Mouse (Mus musculus) ES-Bruce4 (cell line): Measurements from ENCODE around the gene Mkrn1. TPM values are rescaled to one million over a fixed set of nuclear protein-coding genes. Genes with fewer than 3 reads are reported as not detected.

Source experiments
- H3K27ac ChIP-seq: 2 replicates; pipeline ENCODE4 v1.5.1; 2012; ENCODE audit warnings: low read length, inconsistent platforms; ENCODE audit not compliant: insufficient read depth
- H3K27me3 ChIP-seq: 2 replicates; pipeline ENCODE4 v1.6.1; 2012; ENCODE audit warnings: mild to moderate bottlenecking, low read length, inconsistent platforms; ENCODE audit not compliant: control insufficient read depth, poor library complexity, insufficient read depth, severe bottlenecking
- H3K36me3 ChIP-seq: 2 replicates; pipeline ENCODE4 v1.6.1; 2012; ENCODE audit warnings: inconsistent platforms, mild to moderate bottlenecking, low read length, moderate library complexity; ENCODE audit not compliant: control insufficient read depth, poor library complexity, insufficient read depth, severe bottlenecking
- H3K4me1 ChIP-seq: one replicate; pipeline ENCODE4 v1.8.1; 2011; ENCODE audit warnings: low read length; ENCODE audit not compliant: control insufficient read depth, insufficient read depth
- H3K4me3 ChIP-seq: 2 replicates; pipeline ENCODE4 v1.5.1; 2011; ENCODE audit warnings: low read depth, mild to moderate bottlenecking, low read length
- H3K9ac ChIP-seq: 2 replicates; pipeline ENCODE4 v1.6.1; 2012; ENCODE audit warnings: low read depth, mild to moderate bottlenecking, inconsistent platforms; ENCODE audit not compliant: poor library complexity, severe bottlenecking
- H3K9me3 ChIP-seq: replicated peaks from 2 replicates; pipeline ENCODE4 v1.6.1; 2012; ENCODE audit warnings: mild to moderate bottlenecking, low read length, inconsistent platforms; ENCODE audit not compliant: control insufficient read depth, poor library complexity, insufficient read depth, severe bottlenecking
- CTCF ChIP-seq: IDR thresholded peaks from one replicate; pipeline ENCODE4 v1.8.1; 2011; ENCODE audit warnings: low read depth, low read length
- EP300 ChIP-seq: IDR thresholded peaks from 2 replicates; pipeline ENCODE4 v1.6.1; 2011; ENCODE audit warnings: low read depth, low read length; ENCODE audit not compliant: insufficient read depth
- POLR2A ChIP-seq: IDR thresholded peaks from one replicate; pipeline ENCODE4 v1.8.1; 2011; ENCODE audit warnings: low read length; ENCODE audit not compliant: insufficient read depth
- polyA plus RNA-seq: library from polyadenylated mRNA; stranded (reverse); fragments of >200 nt; gene quantifications from 2 replicates; pipeline ENCODE4 v1.2.4, GENCODE M21; 2011; ENCODE audit warnings: low read depth; ENCODE audit not compliant: missing spikeins, insufficient read depth, insufficient read length

Gene Mkrn1
- polyA plus RNA-seq, 1 experiment: 361 TPM

DNA sequence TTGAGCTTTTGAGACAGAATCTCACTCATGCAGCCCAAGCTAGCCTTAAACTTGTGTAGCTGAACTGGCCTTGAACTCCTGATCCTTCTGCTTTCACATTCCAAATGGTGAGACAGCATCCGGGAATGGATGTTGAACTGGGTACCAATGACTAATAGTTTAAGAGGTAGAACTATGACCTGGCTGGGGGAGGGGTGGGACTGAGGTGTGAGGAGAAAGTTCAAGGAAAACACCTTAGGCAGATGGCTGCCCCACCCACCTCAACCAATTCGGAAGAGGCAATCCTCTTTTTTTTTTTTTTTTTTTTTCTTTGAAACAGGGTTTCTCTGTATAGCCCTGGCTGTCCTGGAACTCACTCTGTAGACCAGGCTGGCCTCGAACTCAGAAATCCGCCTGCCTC is 6.5 kb upstream of the Mkrn1 start:
- H3K9ac ChIP-seq: no peak overlapping the region
- no peak overlapping the region for H3K4me3 ChIP-seq
- TF ChIP-seq POLR2A (no peak), EP300 (peak; percentile 86), CTCF (no peak)
- no peaks in the 10 kb centered on the region for H3K27me3 ChIP-seq
- H3K27ac ChIP-seq: peak overlapping the region; percentile 93
- peaks cover 9% of the 10 kb centered on the region for H3K4me1 ChIP-seq
- no peaks in the 10 kb centered on the region for H3K9me3 ChIP-seq
- no peaks in the 10 kb centered on the region for H3K36me3 ChIP-seq

DNA sequence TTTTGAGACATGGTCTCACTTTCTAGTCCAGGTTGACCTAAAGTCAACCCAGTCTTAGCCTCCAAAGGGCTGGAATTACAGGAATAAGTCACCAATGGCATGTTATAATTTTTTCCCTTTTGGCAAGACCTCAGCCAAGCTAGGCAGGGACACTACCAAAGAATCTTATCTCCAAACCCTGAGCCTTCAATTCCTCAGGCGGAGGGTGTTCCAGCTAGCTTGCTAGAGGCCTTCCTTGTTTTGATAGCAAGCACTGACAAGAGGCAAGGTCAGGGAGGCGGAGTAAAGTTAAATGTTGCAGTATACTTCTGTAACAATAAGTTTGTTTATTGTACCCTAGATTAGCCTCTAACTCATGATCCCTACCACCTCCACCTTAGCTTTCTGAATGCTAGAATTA is 4.9 kb upstream of the Mkrn1 start:
- Histone ChIP-seq H3K27me3 (no peaks in the 10 kb centered on the region), H3K9ac (no peak overlapping the region), H3K36me3 (no peaks in the 10 kb centered on the region), H3K27ac (peak overlapping the region; percentile 67; the same call in 1 of the 2 replicates), H3K9me3 (no peaks in the 10 kb centered on the region), H3K4me1 (peaks cover 9% of the 10 kb centered on the region), H3K4me3 (no peak overlapping the region)
- TF ChIP-seq CTCF (no peak), POLR2A (no peak), EP300 (0 out of 2 replicates have a peak, but pooled peaks have one; percentile 14)

DNA sequence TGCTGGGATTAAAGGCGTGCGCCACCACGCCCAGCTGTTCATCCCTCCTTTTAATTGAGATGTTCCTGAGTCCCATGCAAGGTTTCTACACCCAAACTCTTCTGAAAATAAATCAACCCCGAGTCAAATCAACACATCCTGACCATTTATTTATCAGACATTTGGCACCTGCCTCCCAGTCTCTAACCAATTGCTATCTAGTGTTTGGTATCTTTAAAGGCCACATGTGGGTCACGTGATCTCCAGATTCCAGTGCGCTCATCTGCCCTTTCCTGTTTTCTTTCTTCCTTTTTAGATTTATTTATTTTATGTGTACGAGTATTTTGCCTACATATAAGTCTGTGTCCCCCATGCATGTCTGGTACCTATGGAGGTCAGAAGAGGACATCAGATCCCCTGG is 3.4 kb upstream of the Mkrn1 start:
- H3K4me1 ChIP-seq: peaks cover 7% of the 10 kb centered on the region
- no peaks in the 10 kb centered on the region for H3K27me3 ChIP-seq
- H3K36me3 ChIP-seq: 0 out of 2 replicates have a peak, but pooled peaks cover 2% of the 10 kb centered on the region
- H3K4me3 ChIP-seq: no peak overlapping the region
- H3K27ac ChIP-seq: peak overlapping the region; percentile 82
- H3K9me3 ChIP-seq: no peaks in the 10 kb centered on the region
- no peak overlapping the region; the same call in 1 of the 2 replicates for H3K9ac ChIP-seq
- TF ChIP-seq CTCF (no peak), EP300 (no peak), POLR2A (no peak)

DNA sequence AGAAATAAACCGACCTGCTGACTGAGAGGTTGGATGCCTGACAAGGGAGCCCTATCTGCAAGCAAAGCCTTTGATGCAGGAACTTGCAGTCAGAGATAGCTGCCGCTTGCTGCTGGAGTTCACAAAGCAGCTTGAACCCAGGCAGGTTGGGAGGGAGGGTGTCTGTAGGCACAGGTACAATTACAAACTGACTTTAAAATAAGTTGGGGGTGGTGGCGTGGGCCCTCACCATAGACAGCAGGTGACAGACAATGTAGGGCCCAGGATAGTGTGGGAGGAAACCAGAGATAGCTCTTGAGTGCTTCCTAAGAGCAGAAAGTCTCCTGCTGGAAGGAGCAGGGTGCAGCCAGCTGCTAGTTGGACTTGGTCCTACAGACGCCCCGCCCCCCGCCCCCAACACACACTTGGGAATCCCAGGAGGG is 2.9 kb upstream of the Mkrn1 start:
- peaks cover 7% of the 10 kb centered on the region for H3K4me1 ChIP-seq
- no peaks in the 10 kb centered on the region for H3K9me3 ChIP-seq
- H3K27ac ChIP-seq: peak overlapping the region; percentile 82
- 0 out of 2 replicates have a peak, but pooled peaks cover 5% of the 10 kb centered on the region for H3K36me3 ChIP-seq
- TF ChIP-seq CTCF (no peak), EP300 (no peak), POLR2A (no peak)
- H3K4me3 ChIP-seq: peak overlapping the region; percentile 29
- H3K9ac ChIP-seq: peak overlapping the region; percentile 1; the same call in 1 of the 2 replicates
- H3K27me3 ChIP-seq: no peaks in the 10 kb centered on the region

DNA sequence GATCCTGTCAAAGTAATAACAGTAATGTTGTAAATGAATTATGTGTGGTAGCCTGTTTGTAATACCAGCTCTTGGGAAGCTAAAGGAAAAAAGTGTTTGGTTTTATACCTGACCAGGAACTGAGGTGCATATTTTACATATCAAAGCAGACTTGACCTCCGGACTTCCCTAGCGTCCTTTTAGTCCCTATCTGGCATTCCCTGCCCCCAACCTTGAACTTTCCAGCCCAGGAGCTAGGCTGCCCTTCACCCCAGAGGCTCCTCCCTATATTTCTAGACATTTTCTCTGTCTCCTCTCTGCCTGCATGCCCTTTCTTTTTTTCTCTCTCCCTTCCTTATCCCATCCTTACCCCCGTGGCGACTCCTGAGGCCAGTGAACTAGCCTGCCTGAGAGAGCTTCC is 605 bp upstream of the Mkrn1 start:
- Histone ChIP-seq H3K27me3 (no peaks in the 10 kb centered on the region), H3K4me1 (peaks cover 7% of the 10 kb centered on the region), H3K27ac (peak overlapping the region; percentile 99), H3K36me3 (peaks cover 15% of the 10 kb centered on the region; the same call in 1 of the 2 replicates), H3K9me3 (no peaks in the 10 kb centered on the region), H3K9ac (peak overlapping the region; percentile 96), H3K4me3 (peak overlapping the region; percentile 63)
- TF ChIP-seq EP300 (peak; percentile 91), CTCF (no peak)

DNA sequence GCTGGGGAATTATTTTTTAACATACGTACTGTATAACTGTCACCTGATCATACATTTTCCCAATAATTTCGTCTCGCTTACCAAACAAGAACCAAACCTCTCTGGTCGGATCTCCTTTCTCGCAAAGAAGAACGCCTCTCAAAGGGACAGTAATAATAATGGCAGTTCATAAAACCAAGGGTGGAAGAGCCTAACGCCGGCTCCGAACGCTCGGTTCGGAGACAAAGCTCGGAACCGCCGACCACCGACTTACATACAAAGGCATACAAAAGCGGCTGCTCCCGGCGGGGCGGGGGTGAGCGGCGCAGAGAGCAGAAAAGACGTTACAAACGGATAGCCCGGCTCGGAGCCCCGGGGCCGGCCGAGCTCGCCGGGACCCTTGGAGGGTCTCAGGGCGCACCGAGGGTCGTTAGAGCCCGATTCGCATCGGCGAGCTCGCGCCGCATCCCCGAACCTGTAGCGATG is 844 bp downstream of the Mkrn1 start:
- peak overlapping the region; percentile 96 for H3K9ac ChIP-seq

More for the DNA sequence above, 844 bp downstream of the Mkrn1 start:
- Histone ChIP-seq H3K9me3 (no peaks in the 10 kb centered on the region), H3K4me3 (peak overlapping the region; percentile 85), H3K27ac (peak overlapping the region; percentile 92), H3K27me3 (no peaks in the 10 kb centered on the region), H3K4me1 (peaks cover 7% of the 10 kb centered on the region), H3K36me3 (peaks cover 20% of the 10 kb centered on the region)
- TF ChIP-seq EP300 (no peak), POLR2A (no peak), CTCF (no peak)
